Mouse (Mus musculus): ENCODE data around the gene Rrp7a. TPM values are rescaled to one million over a fixed set of nuclear protein-coding genes. Genes with fewer than 3 reads are reported as not detected.

The Rrp7a gene
- polyA plus RNA-seq (2012; rRNA removed): 19.7 and 24.7 TPM in 2 replicates

GRCm38 (mm10) chr15:83122566-83123145 is at the start of gene Rrp7a:
Gene Rrp7a, minus strand, starts transcription at chr15:83122801.

GRCm38 (mm10) chr15:83149196-83150072 is 26.8 kb upstream of the Rrp7a start, which contains the start of gene Poldip3:
Gene Poldip3, minus strand, starts transcription at chr15:83149384.

GRCm38 (mm10) chr15:83089429-83089605 is 33.3 kb downstream of the Rrp7a start, which contains the start of gene Serhl:
Gene Serhl, plus strand, starts transcription at chr15:83089506.

Other genes starting within 250 kb of the Rrp7a start
- gene Tcf20, start 134.9 kb downstream of the Rrp7a start, polyA plus RNA-seq (2012; rRNA removed): 5.2 and 5.8 TPM in 2 replicates
- 2.8 and 4.0 TPM in 2 replicates for gene Nfam1, start 89.5 kb downstream of the Rrp7a start, polyA plus RNA-seq (2012; rRNA removed)
- gene Serhl, start 33.3 kb downstream of the Rrp7a start, polyA plus RNA-seq (2012; rRNA removed): 10.6 and 11.5 TPM in 2 replicates
- 23.8 and 29.8 TPM in 2 replicates for gene Poldip3, start 26.6 kb upstream of the Rrp7a start, polyA plus RNA-seq (2012; rRNA removed)
- 84.0 and 87.7 TPM in 2 replicates for gene Cyb5r3, start 49.8 kb upstream of the Rrp7a start, polyA plus RNA-seq (2012; rRNA removed)
- 0.07 TPM in 2 replicates for gene A4galt, start 129.0 kb upstream of the Rrp7a start, polyA plus RNA-seq (2012; rRNA removed)
- gene Arfgap3, start 227.4 kb upstream of the Rrp7a start, polyA plus RNA-seq (2012; rRNA removed): 9.6 and 10.5 TPM in 2 replicates

Data from liver, embryonic 14 days (tissue).